Mouse (Mus musculus) spleen, adult 18-20 months (tissue): Measurements from ENCODE around the gene Spin2g.
"Not testable (repeated sequence)": the region's sequence is repeated elsewhere in the genome, so short reads cannot be mapped to it uniquely, and the experiment has no call there.

Experiments used
- DNase-seq, 2 experiments: peaks; one replicate each; pipeline ENCODE4 v3.0.0; 2022; ENCODE audit warnings: mixed read lengths in 2 of 2

Spin2g gene

DNA sequence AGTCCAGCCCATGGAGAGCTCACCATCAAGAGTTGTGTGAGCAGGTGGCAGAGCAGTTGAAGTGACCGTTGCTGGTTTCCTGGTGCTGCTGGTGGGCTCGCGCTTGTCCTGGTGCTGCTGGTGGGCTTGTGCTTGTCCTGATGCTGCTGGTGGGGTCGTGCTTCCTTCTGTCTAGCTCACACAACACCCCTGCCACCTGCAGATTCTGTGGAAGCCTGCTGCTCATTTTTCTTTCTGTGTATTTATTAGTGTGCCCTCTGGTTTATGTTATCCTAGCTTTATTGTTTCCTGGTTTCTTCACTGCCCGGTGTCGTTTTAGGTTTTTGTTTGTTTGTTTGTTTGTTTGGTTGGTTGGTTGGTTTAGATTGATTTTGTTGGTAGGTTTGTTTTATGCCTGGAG, at the start of gene Spin2g:
Gene Spin2g, minus strand, starts transcription at position 101 of the 400 bp plus-strand sequence.
- not testable (repeated sequence) for DNase-seq
